In the genomic region with DNA sequence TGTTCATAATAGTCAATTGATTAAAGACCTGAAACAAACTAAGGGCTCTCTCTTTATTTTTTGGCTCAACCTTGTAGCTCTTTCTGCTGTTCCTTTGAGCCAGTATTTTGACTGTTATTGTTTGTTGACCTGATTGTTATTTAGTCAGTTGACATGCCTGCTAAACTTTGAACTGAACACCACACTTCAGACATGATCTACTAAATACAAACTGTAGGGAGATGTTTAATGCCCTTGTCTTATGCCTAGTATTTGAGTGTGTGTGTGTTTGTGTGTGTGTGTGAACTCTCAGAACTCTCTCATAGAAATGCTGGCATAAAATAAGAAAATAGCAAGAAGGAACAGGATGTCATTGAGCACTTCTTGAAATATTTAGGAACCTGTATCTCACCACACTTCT, we compare ENCODE assay signal across 18 mouse cellular contexts. TPM values are rescaled to one million over a fixed set of nuclear protein-coding genes. Genes with fewer than 3 reads are reported as not detected.
"Had no signal": no experiment of that assay in that cellular context is flagged by ENCODE, and none has a peak within 500 bp of the region (broad histone marks: within the 10 kb centered on the region; RNA-seq: fewer than 3 reads in every experiment).

No protein-coding gene starts in this region.

- H3K27me3 ChIP-seq: limb, embryonic 12.5 days; limb, embryonic 15.5 days; midbrain, embryonic 13.5 days had no signal

- H3K27ac ChIP-seq: kidney, postnatal 0 days; limb, embryonic 12.5 days; limb, embryonic 15.5 days; liver, embryonic 14.5 days; macrophage; midbrain, embryonic 13.5 days; stomach, postnatal 0 days had no signal

- H3K9me3 ChIP-seq: limb, embryonic 12.5 days; limb, embryonic 15.5 days; midbrain, embryonic 13.5 days had no signal

- H3K9ac ChIP-seq: limb, embryonic 12.5 days; limb, embryonic 15.5 days; liver, embryonic 14.5 days; liver, postnatal 0 days; lung, embryonic 14.5 days; midbrain, embryonic 13.5 days had no signal

- DNase-seq: kidney, postnatal 25 days; liver, postnatal 0 days; lung, embryonic 14.5 days; thymus, adult 2 months; thymus, postnatal 14 days; thymus, postnatal 4 days had no signal

- ATAC-seq: liver, postnatal 0 days; lung, postnatal 0 days had no signal

- H3K4me1 ChIP-seq: limb, embryonic 12.5 days; limb, embryonic 15.5 days had no signal

- H3K4me3 ChIP-seq: limb, embryonic 12.5 days; limb, embryonic 15.5 days; midbrain, embryonic 13.5 days had no signal

- H3K4me2 ChIP-seq: limb, embryonic 12.5 days; limb, embryonic 15.5 days; liver, embryonic 11.5 days; lung, embryonic 14.5 days had no signal

- H3K36me3 ChIP-seq: limb, embryonic 12.5 days; limb, embryonic 15.5 days; midbrain, embryonic 13.5 days had no signal

RNA-seq across cellular contexts. Expression of gene Rgs13, which starts 0.4 kb away (rescaled TPM):
- total RNA-seq: megakaryocyte, adult 5-6 weeks had no signal
- polyA plus RNA-seq: kidney, embryonic 14.5 days; kidney, postnatal 0 days; limb, embryonic 12.5 days; liver, embryonic 11.5 days; liver, embryonic 14.5 days; liver, postnatal 0 days; lung, embryonic 14.5 days; lung, postnatal 0 days; macrophage; spleen, adult 2 months had no signal
